Mouse (Mus musculus): ENCODE results near the gene Tlnrd1. TPM values are rescaled to one million over a fixed set of nuclear protein-coding genes. Genes with fewer than 3 reads are reported as not detected.
A peak's percentile ranks its signal among the peaks of the same experiment; 100 is the strongest.

The Tlnrd1 gene
- total and polyA plus RNA-seq, 2 experiments from 2014 or later = 6.2 to 44.6 TPM

- no peak for TF ChIP-seq EP300 (IDR thresholded peaks at IDR 0.05; ENCODE audit: low read depth)
- no peak for TF ChIP-seq CTCF (IDR thresholded peaks at IDR 0.05; ENCODE audit: low read depth)
- ATAC-seq (ENCODE audit: insufficient read depth, low read depth) = no peak
- no peaks in the 10 kb centered on the region for H3K4me1 ChIP-seq (ENCODE audit: control insufficient read depth, insufficient read depth)
- peaks cover 47% of the 10 kb centered on the region for H3K36me3 ChIP-seq (replicated peaks; ENCODE audit: control insufficient read depth, insufficient read depth, low read length)
- no peaks in the 10 kb centered on the region for H3K9me3 ChIP-seq (replicated peaks; ENCODE audit: control insufficient read depth, low read length)
- no peak overlapping the region for H3K27ac ChIP-seq (ENCODE audit: low read depth)
- H3K27me3 ChIP-seq (ENCODE audit: control insufficient read depth, insufficient read depth, low read length) = no peaks in the 10 kb centered on the region
- no peak for DNase-seq (ENCODE audit: low spot score)
- WGBS = 69% methylated on average over 3 of the region's 3 CpGs
- no peak overlapping the region for H3K4me3 ChIP-seq (ENCODE audit: low read depth, low read length)
- no peak overlapping the region for H3K9ac ChIP-seq (replicated peaks; ENCODE audit: low read depth, low read length)
- no peak overlapping the region for H3K4me2 ChIP-seq (ENCODE audit: low read depth, low read length)
Measured at GRCm38 (mm10) chr7:83900519-83900918, 16.4 kb upstream of the Tlnrd1 start.

GRCm38 (mm10) chr7:83898267-83898666 lies 14.2 kb upstream of the Tlnrd1 start:
- H3K36me3 ChIP-seq (replicated peaks; ENCODE audit: control insufficient read depth, insufficient read depth, low read length) = peaks cover 51% of the 10 kb centered on the region
- no peaks in the 10 kb centered on the region for H3K9me3 ChIP-seq (replicated peaks; ENCODE audit: control insufficient read depth, low read length)
- no peak overlapping the region for H3K9ac ChIP-seq (replicated peaks; ENCODE audit: low read depth, low read length)
- TF ChIP-seq CTCF (IDR thresholded peaks at IDR 0.05; ENCODE audit: low read depth) (no peak), EP300 (IDR thresholded peaks at IDR 0.05; ENCODE audit: low read depth) (no peak)
- peaks cover 4% of the 10 kb centered on the region for H3K4me1 ChIP-seq (ENCODE audit: control insufficient read depth, insufficient read depth)
- DNase-seq (ENCODE audit: low spot score) (no peak), ATAC-seq (ENCODE audit: insufficient read depth, low read depth) (no peak)
- no peaks in the 10 kb centered on the region for H3K27me3 ChIP-seq (ENCODE audit: control insufficient read depth, insufficient read depth, low read length)
- H3K27ac ChIP-seq (ENCODE audit: low read depth) = no peak overlapping the region
- WGBS = 75% methylated on average over 11 of the region's 11 CpGs
- no peak overlapping the region for H3K4me2 ChIP-seq (ENCODE audit: low read depth, low read length)
- H3K4me3 ChIP-seq (ENCODE audit: low read depth, low read length) = no peak overlapping the region

- peaks cover 11% of the 10 kb centered on the region for H3K4me1 ChIP-seq (ENCODE audit: control insufficient read depth, insufficient read depth)
- H3K36me3 ChIP-seq (replicated peaks; ENCODE audit: control insufficient read depth, insufficient read depth, low read length) = peaks cover 45% of the 10 kb centered on the region
- TF ChIP-seq CTCF (IDR thresholded peaks at IDR 0.05; ENCODE audit: low read depth) (no peak), EP300 (IDR thresholded peaks at IDR 0.05; ENCODE audit: low read depth) (no peak)
- ATAC-seq (ENCODE audit: insufficient read depth, low read depth) (no peak), DNase-seq (ENCODE audit: low spot score) (no peak)
- H3K9ac ChIP-seq (replicated peaks; ENCODE audit: low read depth, low read length) = no peak overlapping the region
- no peak overlapping the region for H3K27ac ChIP-seq (ENCODE audit: low read depth)
- 83% methylated on average over 5 of the region's 5 CpGs for WGBS
- no peak overlapping the region for H3K4me2 ChIP-seq (ENCODE audit: low read depth, low read length)
- no peak overlapping the region for H3K4me3 ChIP-seq (ENCODE audit: low read depth, low read length)
- H3K9me3 ChIP-seq (replicated peaks; ENCODE audit: control insufficient read depth, low read length) = no peaks in the 10 kb centered on the region
- H3K27me3 ChIP-seq (ENCODE audit: control insufficient read depth, insufficient read depth, low read length) = no peaks in the 10 kb centered on the region
Measured at GRCm38 (mm10) chr7:83896077-83896740, 12.1 kb upstream of the Tlnrd1 start.

- no peak for ATAC-seq (ENCODE audit: insufficient read depth, low read depth)
Measured at GRCm38 (mm10) chr7:83894348-83894747, 10.2 kb upstream of the Tlnrd1 start.

GRCm38 (mm10) chr7:83892333-83892669 lies 8.2 kb upstream of the Tlnrd1 start:
- peaks cover 12% of the 10 kb centered on the region for H3K36me3 ChIP-seq (replicated peaks; ENCODE audit: control insufficient read depth, insufficient read depth, low read length)
- peaks cover 11% of the 10 kb centered on the region for H3K4me1 ChIP-seq (ENCODE audit: control insufficient read depth, insufficient read depth)
- TF ChIP-seq EP300 (IDR thresholded peaks at IDR 0.05; ENCODE audit: low read depth) = no peak
- no peak; the same call in 1 of the 2 replicates for TF ChIP-seq CTCF (IDR thresholded peaks at IDR 0.05; ENCODE audit: low read depth)
- peak overlapping the region; percentile 74 for H3K4me3 ChIP-seq (ENCODE audit: low read depth, low read length)
- ATAC-seq (ENCODE audit: insufficient read depth, low read depth) (no peak), DNase-seq (ENCODE audit: low spot score) (no peak)
- H3K27ac ChIP-seq (ENCODE audit: low read depth) = peak overlapping the region; percentile 85
- no peaks in the 10 kb centered on the region for H3K9me3 ChIP-seq (replicated peaks; ENCODE audit: control insufficient read depth, low read length)
- no peaks in the 10 kb centered on the region for H3K27me3 ChIP-seq (ENCODE audit: control insufficient read depth, insufficient read depth, low read length)
- peak overlapping the region; percentile 83 for H3K4me2 ChIP-seq (ENCODE audit: low read depth, low read length)
- peak overlapping the region; percentile 66 for H3K9ac ChIP-seq (replicated peaks; ENCODE audit: low read depth, low read length)
- 1% methylated on average over 16 of the region's 21 CpGs for WGBS

More at GRCm38 (mm10) chr7:83894348-83894747, 10.2 kb upstream of the Tlnrd1 start:
- Histone ChIP-seq H3K36me3 (replicated peaks; ENCODE audit: control insufficient read depth, insufficient read depth, low read length) (peaks cover 32% of the 10 kb centered on the region), H3K4me1 (ENCODE audit: control insufficient read depth, insufficient read depth) (peaks cover 11% of the 10 kb centered on the region), H3K4me3 (ENCODE audit: low read depth, low read length) (no peak overlapping the region), H3K27ac (ENCODE audit: low read depth) (no peak overlapping the region), H3K9ac (replicated peaks; ENCODE audit: low read depth, low read length) (no peak overlapping the region), H3K4me2 (ENCODE audit: low read depth, low read length) (no peak overlapping the region), H3K27me3 (ENCODE audit: control insufficient read depth, insufficient read depth, low read length) (no peaks in the 10 kb centered on the region), H3K9me3 (replicated peaks; ENCODE audit: control insufficient read depth, low read length) (no peaks in the 10 kb centered on the region)
- TF ChIP-seq EP300 (IDR thresholded peaks at IDR 0.05; ENCODE audit: low read depth) (no peak), CTCF (IDR thresholded peaks at IDR 0.05; ENCODE audit: low read depth) (no peak)
- DNase-seq (ENCODE audit: low spot score) = no peak
- 92% methylated on average over 1 of the region's 1 CpGs for WGBS
